Mouse (Mus musculus) gastrocnemius, adult 2 months (tissue): ENCODE data around the gene Slc9a3. TPM values are rescaled to one million over a fixed set of nuclear protein-coding genes. Genes with fewer than 3 reads are reported as not detected.

Experiments used
- DNase-seq: peaks from one replicate; pipeline ENCODE4 v3.0.0; 2022
- H3K27ac ChIP-seq: fragments of 200-600 bp; 2 replicates; pipeline ENCODE4 v1.8.1; 2022; ENCODE audit warnings: mild to moderate bottlenecking
- H3K4me3 ChIP-seq: fragments of 200-600 bp; 2 replicates; pipeline ENCODE4 v1.8.1; 2022; ENCODE audit warnings: mild to moderate bottlenecking, moderate library complexity
- CTCF ChIP-seq: fragments of 200-600 bp; IDR thresholded peaks from 2 replicates; pipeline ENCODE4 v1.8.1; 2022; ENCODE audit warnings: antibody characterized with exemption, mild to moderate bottlenecking, moderate library complexity
- intact Hi-C: fragments of 180-260 bp; cut with DNase I; formaldehyde crosslinking; loops from one replicate; pipeline ENCODE4 v1.15.1; 2025
- long read RNA-seq, 2 experiments: library from polyadenylated mRNA; stranded (forward); transcript quantifications; one replicate each; pipeline ENCODE4 v2.0.0; 2021
- total RNA-seq, 2 experiments: library from RNA; stranded (reverse); gene quantifications; 2 replicates each; pipeline ENCODE4 v1.2.3; 2021

The Slc9a3 gene
- under 1 TPM; 0.08 to 0.14 TPM for total RNA-seq
- long read RNA-seq, experiment 1: 0 reads
- long read RNA-seq, experiment 2: 0 reads

- Histone ChIP-seq H3K4me3 (peak within 1 kb of the TSS; percentile 64), H3K27ac (no peak within 1 kb of the TSS)
- TF ChIP-seq CTCF: no peak
- intact Hi-C loops: no loop called here
- DNase-seq: no peak
These were observed at the start of gene Slc9a3 for GRCm38 (mm10) chr13:74121141-74121602. Gene Slc9a3, plus strand, starts transcription at chr13:74121457.

GRCm38 (mm10) chr13:74071714-74072113 lies 49.5 kb upstream of the Slc9a3 start:
- intact Hi-C loops: no loop called here
- no peak overlapping the region for H3K4me3 ChIP-seq
- no peak for TF ChIP-seq CTCF
- no peak overlapping the region for H3K27ac ChIP-seq
- DNase-seq: no peak

GRCm38 (mm10) chr13:74073369-74073768 lies 47.9 kb upstream of the Slc9a3 start:
- intact Hi-C loops: no loop called here
- TF ChIP-seq CTCF: no peak
- Histone ChIP-seq H3K4me3 (no peak overlapping the region), H3K27ac (no peak overlapping the region)
- no peak for DNase-seq

- DNase-seq: no peak
- intact Hi-C loops: no loop called here
- TF ChIP-seq CTCF: no peak
- no peak overlapping the region for H3K27ac ChIP-seq
- no peak overlapping the region for H3K4me3 ChIP-seq
These were observed 31.0 kb upstream of the Slc9a3 start for GRCm38 (mm10) chr13:74090265-74090664.

- Histone ChIP-seq H3K4me3 (no peak overlapping the region), H3K27ac (no peak overlapping the region)
- no peak for DNase-seq
- intact Hi-C loops: loop anchor here (2.0 kb wide), 1 partner anchor 205 kb away; no protein-coding TSS in a partner anchor
- no peak for TF ChIP-seq CTCF
These were observed 25.3 kb upstream of the Slc9a3 start for GRCm38 (mm10) chr13:74095936-74096335.

- Histone ChIP-seq H3K4me3 (no peak overlapping the region), H3K27ac (no peak overlapping the region)
- peak; percentile 63 for DNase-seq
- peak; percentile 67 for TF ChIP-seq CTCF
- intact Hi-C loops: loop anchor here (2.0 kb wide), 1 partner anchor 204 kb away; no protein-coding TSS in a partner anchor
These were observed 24.4 kb upstream of the Slc9a3 start for GRCm38 (mm10) chr13:74096715-74097363.

- DNase-seq: no peak
- no peak for TF ChIP-seq CTCF
- no peak overlapping the region for H3K27ac ChIP-seq
- H3K4me3 ChIP-seq: no peak overlapping the region
- intact Hi-C loops: no loop called here
These were observed 22.3 kb upstream of the Slc9a3 start for GRCm38 (mm10) chr13:74098913-74099312.

- no peak for DNase-seq
- intact Hi-C loops: no loop called here
- TF ChIP-seq CTCF: no peak
- H3K27ac ChIP-seq: no peak overlapping the region
- no peak overlapping the region for H3K4me3 ChIP-seq
These were observed 19.0 kb upstream of the Slc9a3 start for GRCm38 (mm10) chr13:74102108-74102830.

GRCm38 (mm10) chr13:74102831-74103582 lies 18.2 kb upstream of the Slc9a3 start:
- no peak for TF ChIP-seq CTCF
- Histone ChIP-seq H3K4me3 (no peak overlapping the region), H3K27ac (no peak overlapping the region)
- no peak for DNase-seq
- intact Hi-C loops: no loop called here

- Histone ChIP-seq H3K27ac (no peak overlapping the region), H3K4me3 (no peak overlapping the region)
- no peak for TF ChIP-seq CTCF
- intact Hi-C loops: no loop called here
- DNase-seq: no peak
These were observed 16.8 kb upstream of the Slc9a3 start for GRCm38 (mm10) chr13:74104417-74104816.

GRCm38 (mm10) chr13:74107410-74107809 lies 13.8 kb upstream of the Slc9a3 start:
- no peak for TF ChIP-seq CTCF
- DNase-seq: no peak
- intact Hi-C loops: no loop called here
- H3K4me3 ChIP-seq: no peak overlapping the region
- no peak overlapping the region for H3K27ac ChIP-seq

- Histone ChIP-seq H3K27ac (no peak overlapping the region), H3K4me3 (no peak overlapping the region)
- no peak for DNase-seq
- intact Hi-C loops: no loop called here
- no peak for TF ChIP-seq CTCF
These were observed 8.7 kb upstream of the Slc9a3 start for GRCm38 (mm10) chr13:74112593-74112992.
